In the genomic region with DNA sequence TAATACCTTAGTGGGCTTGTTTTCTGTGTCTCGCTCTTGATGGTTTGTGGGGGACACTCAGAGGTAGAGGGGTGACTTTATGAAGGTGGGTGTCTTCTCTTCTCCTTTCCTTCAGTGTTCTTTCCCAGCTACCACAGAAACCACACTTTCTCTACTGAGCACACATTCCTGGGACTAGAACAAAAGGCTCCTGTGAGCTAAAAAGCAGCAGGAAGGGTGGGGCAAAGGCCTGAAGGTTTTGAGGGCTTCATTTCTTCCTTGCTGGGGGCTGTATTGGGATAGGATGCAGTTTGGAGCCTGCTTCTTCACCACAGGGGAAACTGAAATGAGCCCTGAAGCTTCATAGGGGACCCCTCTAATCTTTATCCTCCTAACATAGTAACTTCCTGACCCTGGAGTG, we compare ENCODE assay signal across 12 mouse cellular contexts.
DNase-seq lines count a peak whose midpoint lies in the region; ATAC-seq and TF ChIP-seq lines count a peak whose summit lies in the region.
"Had no signal": no experiment of that assay in that cellular context is flagged by ENCODE, and none has a peak within 500 bp of the region (broad histone marks: within the 10 kb centered on the region; RNA-seq: fewer than 3 reads in every experiment).

No protein-coding gene starts in this region.

- ATAC-seq in forebrain, embryonic 12.5 days (ENCODE audit: low FRiP score), result no peak
- no peak for ATAC-seq in forebrain, embryonic 16.5 days
- ATAC-seq in kidney, embryonic 14.5 days (ENCODE audit: low FRiP score, low TSS enrichment), result no peak
- ATAC-seq in granulocyte monocyte progenitor cell, adult 5-6 weeks (replicated peaks; ENCODE audit: poor library complexity, severe bottlenecking), result no peak
- ATAC-seq: intestine, postnatal 0 days had no signal

- no peak overlapping the region for H3K4me2 ChIP-seq in forebrain, embryonic 12.5 days
- H3K4me2 ChIP-seq in forebrain, embryonic 16.5 days (ENCODE audit: low read length), result no peak overlapping the region
- no peak overlapping the region for H3K4me2 ChIP-seq in kidney, embryonic 14.5 days (replicated peaks; ENCODE audit: low read depth, low read length)
- H3K4me2 ChIP-seq: liver, embryonic 11.5 days had no signal

- H3K79me3 ChIP-seq in C2C12 (ENCODE audit: low read depth), result peaks cover 2% of the 10 kb centered on the region

- 0 out of 2 replicates have a peak overlapping the region, but pooled peaks have one; percentile 5 for H3K27ac ChIP-seq in forebrain, embryonic 12.5 days
- H3K27ac ChIP-seq in forebrain, embryonic 16.5 days (ENCODE audit: low read length), result no peak overlapping the region
- peak overlapping the region; percentile 17; the same call in 1 of the 2 replicates for H3K27ac ChIP-seq in kidney, embryonic 14.5 days (ENCODE audit: low read depth, low read length)
- H3K27ac ChIP-seq in embryonic fibroblast, embryonic 13.5 days (ENCODE audit: insufficient read depth, low read length), result peak overlapping the region; percentile 90

- no peak for DNase-seq in kidney, adult 11 months
- DNase-seq in adrenal gland, postnatal 36 days, result no peak
- DNase-seq: cerebellum, postnatal 36 days; thymus, postnatal 25 days had no signal

- H3K79me2 ChIP-seq in C2C12 (ENCODE audit: control insufficient read depth, insufficient read depth), result peaks cover 19% of the 10 kb centered on the region

- 0 out of 2 replicates have a peak, but pooled peaks cover 3% of the 10 kb centered on the region for H3K4me1 ChIP-seq in forebrain, embryonic 12.5 days
- 0 out of 2 replicates have a peak, but pooled peaks cover 3% of the 10 kb centered on the region for H3K4me1 ChIP-seq in forebrain, embryonic 16.5 days (replicated peaks; ENCODE audit: control insufficient read depth, insufficient read depth, low read length)
- no peaks in the 10 kb centered on the region for H3K4me1 ChIP-seq in kidney, embryonic 14.5 days (ENCODE audit: control insufficient read depth, insufficient read depth, low read length)
- H3K4me1 ChIP-seq in embryonic fibroblast, embryonic 13.5 days (ENCODE audit: control insufficient read depth, insufficient read depth, low read length), result peaks cover 22% of the 10 kb centered on the region

- no peaks in the 10 kb centered on the region for H3K36me3 ChIP-seq in forebrain, embryonic 12.5 days (replicated peaks)
- H3K36me3 ChIP-seq in forebrain, embryonic 16.5 days (ENCODE audit: control insufficient read depth, insufficient read depth), result no peaks in the 10 kb centered on the region
- no peaks in the 10 kb centered on the region; the same call in 1 of the 2 replicates for H3K36me3 ChIP-seq in kidney, embryonic 14.5 days (ENCODE audit: control insufficient read depth, insufficient read depth, low read length)
- H3K36me3 ChIP-seq in C2C12 (ENCODE audit: control insufficient read depth, insufficient read depth), result no peaks in the 10 kb centered on the region

- no peaks in the 10 kb centered on the region for H3K9me3 ChIP-seq in forebrain, embryonic 12.5 days
- H3K9me3 ChIP-seq in forebrain, embryonic 16.5 days (ENCODE audit: control insufficient read depth, low read length), result no peaks in the 10 kb centered on the region
- no peaks in the 10 kb centered on the region for H3K9me3 ChIP-seq in kidney, embryonic 14.5 days (ENCODE audit: control insufficient read depth, low read length)

- no peak for TF ChIP-seq POLR2A in embryonic fibroblast, embryonic 13.5 days (IDR thresholded peaks at IDR 0.05; ENCODE audit: low read depth, low read length)

- no peak overlapping the region for H3K9ac ChIP-seq in forebrain, embryonic 12.5 days
- no peak overlapping the region for H3K9ac ChIP-seq in forebrain, embryonic 16.5 days (replicated peaks; ENCODE audit: low read depth, low read length)
- no peak overlapping the region for H3K9ac ChIP-seq in kidney, embryonic 14.5 days (ENCODE audit: low read depth, low read length)

- no peaks in the 10 kb centered on the region for H3K27me3 ChIP-seq in forebrain, embryonic 12.5 days
- no peaks in the 10 kb centered on the region for H3K27me3 ChIP-seq in forebrain, embryonic 16.5 days (replicated peaks; ENCODE audit: control insufficient read depth, insufficient read depth, low read length)
- H3K27me3 ChIP-seq in kidney, embryonic 14.5 days (ENCODE audit: control insufficient read depth, insufficient read depth, low read length), result no peaks in the 10 kb centered on the region
- no peaks in the 10 kb centered on the region for H3K27me3 ChIP-seq in C2C12 (ENCODE audit: control insufficient read depth, insufficient read depth, insufficient read length)

- no peak overlapping the region for H3K4me3 ChIP-seq in forebrain, embryonic 12.5 days (replicated peaks)
- no peak overlapping the region for H3K4me3 ChIP-seq in forebrain, embryonic 16.5 days (replicated peaks; ENCODE audit: low read length)
- no peak overlapping the region for H3K4me3 ChIP-seq in kidney, embryonic 14.5 days (ENCODE audit: low read length)
- no peak overlapping the region for H3K4me3 ChIP-seq in C2C12 (ENCODE audit: insufficient read depth, poor library complexity, severe bottlenecking)
- no peak overlapping the region for H3K4me3 ChIP-seq in embryonic fibroblast, embryonic 13.5 days (ENCODE audit: insufficient read depth, low read length)

- peak overlapping the region; percentile 64 for H3ac ChIP-seq in C2C12 (ENCODE audit: control insufficient read depth, insufficient read length, low read depth)

- TF ChIP-seq CTCF in C2C12 (IDR thresholded peaks at IDR 0.05; ENCODE audit: control insufficient read depth, insufficient read depth, insufficient read length), result no peak
- no peak for TF ChIP-seq CTCF in embryonic fibroblast, embryonic 13.5 days (IDR thresholded peaks at IDR 0.05; ENCODE audit: borderline replicate concordance, insufficient read depth, low read length)

- 78% methylated on average over 1 of the region's 1 CpGs for WGBS in forebrain, embryonic 12.5 days
- WGBS in forebrain, embryonic 16.5 days, result 96% methylated on average over 1 of the region's 1 CpGs
- 97% methylated on average over 1 of the region's 1 CpGs for WGBS in kidney, embryonic 14.5 days

TF ChIP-seq in C2C12, 6 proteins besides CTCF, POLR2A, EP300 and RAD21:
- no peak for TF ChIP-seq MYOD1 (IDR thresholded peaks at IDR 0.05; ENCODE audit: control insufficient read depth, insufficient read length, low read depth)
- TF ChIP-seq MAX (IDR thresholded peaks at IDR 0.05), result no peak
- no peak for TF ChIP-seq CEBPB (IDR thresholded peaks at IDR 0.05; ENCODE audit: low read depth)
- no peak for TF ChIP-seq MYOG (IDR thresholded peaks at IDR 0.05; ENCODE audit: control insufficient read depth, extremely low read depth, insufficient read length)
- no peak for TF ChIP-seq USF1 (IDR thresholded peaks at IDR 0.05; ENCODE audit: low read depth)
- TF ChIP-seq FOSL1 (IDR thresholded peaks at IDR 0.05; ENCODE audit: insufficient read depth, low read length, poor library complexity, severe bottlenecking), result no peak
